Mouse (Mus musculus) heart, embryonic 13.5 days (tissue): Measurements from ENCODE around the gene Ptges3l. TPM values are rescaled to one million over a fixed set of nuclear protein-coding genes. Genes with fewer than 3 reads are reported as not detected.
A peak's percentile ranks its signal among the peaks of the same experiment; 100 is the strongest.

Source experiments
- ATAC-seq: fragments of 200-750 bp; cut with Nextera tagmentation; 2 replicates; pipeline ENCODE4 v1.8.0; 2017; ENCODE audit warnings: moderate TSS enrichment; ENCODE audit not compliant: insufficient number of reproducible peaks, low FRiP score, low TSS enrichment; ENCODE audit errors: extremely low read depth
- H3K27ac ChIP-seq: fragments of 300-500 bp; sonication (generic); replicated peaks from 2 replicates; pipeline ENCODE4 v1.5.1; 2015; ENCODE audit warnings: moderate library complexity, mild to moderate bottlenecking, inconsistent platforms
- H3K27me3 ChIP-seq: fragments of 300-500 bp; sonication (generic); replicated peaks from 2 replicates; pipeline ENCODE4 v1.6.1; 2015; ENCODE audit warnings: mild to moderate bottlenecking, inconsistent platforms
- H3K36me3 ChIP-seq: fragments of 300-500 bp; sonication (generic); 2 replicates; pipeline ENCODE4 v1.6.1; 2015; ENCODE audit warnings: mild to moderate bottlenecking, inconsistent platforms
- H3K4me1 ChIP-seq: fragments of 300-500 bp; sonication (generic); 2 replicates; pipeline ENCODE4 v1.6.1; 2015; ENCODE audit warnings: inconsistent platforms
- H3K4me2 ChIP-seq: fragments of 300-500 bp; sonication (generic); 2 replicates; pipeline ENCODE4 v1.6.1; 2015; ENCODE audit warnings: inconsistent platforms, mild to moderate bottlenecking, moderate library complexity
- H3K4me3 ChIP-seq: fragments of 300-500 bp; sonication (generic); 2 replicates; pipeline ENCODE4 v1.5.1; 2015; ENCODE audit warnings: moderate library complexity, mild to moderate bottlenecking, inconsistent platforms
- H3K9ac ChIP-seq: fragments of 300-500 bp; sonication (generic); 2 replicates; pipeline ENCODE4 v1.6.1; 2015; ENCODE audit warnings: inconsistent platforms, mild to moderate bottlenecking, moderate library complexity
- H3K9me3 ChIP-seq: fragments of 300-500 bp; sonication (generic); 2 replicates; pipeline ENCODE4 v1.6.1; 2016; ENCODE audit warnings: inconsistent platforms
- WGBS: fragments of 180-500 bp; shearing (Covaris S2); methylation state at CpG from one replicate; pipeline ENCODE4 v1.1.7; 2015; ENCODE audit warnings: mixed read lengths; 5-methylcytosine and 5-hydroxymethylcytosine counted together
- polyA plus RNA-seq: library from polyadenylated mRNA; unstranded; fragments of >200 nt; fragmentation: Nextera tagmentation; extraction: Ambion mirVana; gene quantifications from 2 replicates; pipeline ENCODE4 v1.2.1, GENCODE M21; 2015

Gene Ptges3l
- polyA plus RNA-seq, 1 experiment from 2014 or later, result 71.6 TPM

DNA sequence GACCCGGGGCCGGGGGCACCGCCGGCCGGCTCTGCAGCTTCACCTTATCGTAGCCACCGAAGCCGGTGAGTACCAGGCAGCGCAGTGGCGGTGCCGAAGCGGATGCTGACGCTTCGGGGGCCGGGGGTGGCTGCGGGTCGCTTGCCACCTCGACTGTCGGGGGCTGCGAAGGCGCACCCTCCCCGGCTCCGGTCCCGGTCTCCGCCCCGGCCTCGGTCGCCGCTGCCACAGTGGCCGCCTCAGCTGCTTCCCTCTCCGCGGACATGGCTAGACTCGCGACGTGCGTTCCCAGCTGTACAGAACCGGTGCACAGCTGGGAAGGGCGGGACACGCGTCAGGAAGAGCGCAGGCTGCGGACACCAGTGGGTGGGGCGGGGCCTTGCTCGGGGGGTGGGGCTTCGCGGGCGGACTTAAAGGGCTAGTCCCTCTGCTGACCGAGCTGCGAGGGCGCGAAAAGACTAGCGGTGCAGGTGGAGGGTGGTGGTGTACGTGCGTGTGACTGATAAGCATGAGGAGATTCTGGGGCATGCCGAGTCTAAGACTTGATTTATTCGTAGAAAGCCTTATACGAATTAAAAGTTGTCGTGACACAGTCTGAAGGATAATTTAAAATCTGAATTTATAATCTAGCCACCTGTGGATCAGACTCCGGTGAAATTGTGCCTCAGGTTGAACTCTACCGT lies 40.9 kb upstream of the Ptges3l start, which contains the start of gene Vat1:
Vat1 (minus strand) TSS at position 362 of the 683 bp plus-strand sequence.
- Histone ChIP-seq H3K36me3 (peaks cover 20% of the 10 kb centered on the region), H3K9me3 (no peaks in the 10 kb centered on the region), H3K4me3 (peak within 1 kb of the TSS; percentile 92), H3K9ac (peak within 1 kb of the TSS; percentile 91), H3K4me2 (peak within 1 kb of the TSS; percentile 93), H3K27me3 (no peaks in the 10 kb centered on the region), H3K27ac (peak within 1 kb of the TSS; percentile 87), H3K4me1 (peaks cover 61% of the 10 kb centered on the region)
- ATAC-seq, result peak; percentile 73
- WGBS, result 1% methylated on average over 58 of the region's 60 CpGs

DNA sequence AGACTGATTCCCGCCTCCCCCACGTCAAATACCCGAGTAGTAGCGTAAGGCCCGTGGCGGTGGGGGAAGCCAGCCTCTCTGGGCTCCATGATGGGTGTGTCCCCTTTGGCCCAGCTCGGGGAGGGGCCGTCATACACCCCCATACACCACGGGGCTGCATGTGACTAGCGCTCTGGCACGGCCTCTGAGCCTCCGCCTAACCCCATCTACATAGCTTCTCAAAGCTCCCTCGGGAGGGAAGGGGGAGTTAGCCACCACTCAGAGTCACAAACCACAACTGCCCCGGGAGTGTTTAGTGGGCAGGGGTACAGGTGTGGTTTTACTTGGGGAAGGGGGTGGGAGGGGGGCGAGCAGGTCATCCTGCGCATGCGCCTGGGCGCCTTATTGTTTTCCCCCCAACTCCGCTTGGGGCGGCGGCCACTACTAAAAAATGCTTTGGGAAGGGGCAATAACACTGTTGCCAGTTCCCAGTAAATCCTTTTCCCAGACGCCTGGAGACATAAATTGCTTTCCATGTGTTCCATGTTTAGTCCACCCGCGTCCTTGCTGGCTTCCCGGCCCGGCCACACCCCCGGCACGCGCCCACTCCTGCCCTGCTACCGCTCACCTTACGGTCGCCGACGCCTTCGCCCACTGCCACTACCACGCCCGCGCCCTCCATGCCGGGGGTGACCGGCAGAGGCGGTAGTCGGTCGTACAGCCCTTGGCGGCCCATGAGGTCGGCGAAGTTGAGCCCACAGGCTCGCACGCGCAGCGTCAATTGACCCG lies 40.2 kb upstream of the Ptges3l start:
- WGBS, result under 1% methylated on average over 51 of the region's 51 CpGs
- Histone ChIP-seq H3K27ac (peak overlapping the region; percentile 87), H3K9ac (peak overlapping the region; percentile 91), H3K36me3 (peaks cover 26% of the 10 kb centered on the region), H3K9me3 (no peaks in the 10 kb centered on the region), H3K4me3 (peak overlapping the region; percentile 92), H3K4me1 (peaks cover 61% of the 10 kb centered on the region), H3K4me2 (peak overlapping the region; percentile 93), H3K27me3 (no peaks in the 10 kb centered on the region)
- peak; percentile 43 for ATAC-seq

DNA sequence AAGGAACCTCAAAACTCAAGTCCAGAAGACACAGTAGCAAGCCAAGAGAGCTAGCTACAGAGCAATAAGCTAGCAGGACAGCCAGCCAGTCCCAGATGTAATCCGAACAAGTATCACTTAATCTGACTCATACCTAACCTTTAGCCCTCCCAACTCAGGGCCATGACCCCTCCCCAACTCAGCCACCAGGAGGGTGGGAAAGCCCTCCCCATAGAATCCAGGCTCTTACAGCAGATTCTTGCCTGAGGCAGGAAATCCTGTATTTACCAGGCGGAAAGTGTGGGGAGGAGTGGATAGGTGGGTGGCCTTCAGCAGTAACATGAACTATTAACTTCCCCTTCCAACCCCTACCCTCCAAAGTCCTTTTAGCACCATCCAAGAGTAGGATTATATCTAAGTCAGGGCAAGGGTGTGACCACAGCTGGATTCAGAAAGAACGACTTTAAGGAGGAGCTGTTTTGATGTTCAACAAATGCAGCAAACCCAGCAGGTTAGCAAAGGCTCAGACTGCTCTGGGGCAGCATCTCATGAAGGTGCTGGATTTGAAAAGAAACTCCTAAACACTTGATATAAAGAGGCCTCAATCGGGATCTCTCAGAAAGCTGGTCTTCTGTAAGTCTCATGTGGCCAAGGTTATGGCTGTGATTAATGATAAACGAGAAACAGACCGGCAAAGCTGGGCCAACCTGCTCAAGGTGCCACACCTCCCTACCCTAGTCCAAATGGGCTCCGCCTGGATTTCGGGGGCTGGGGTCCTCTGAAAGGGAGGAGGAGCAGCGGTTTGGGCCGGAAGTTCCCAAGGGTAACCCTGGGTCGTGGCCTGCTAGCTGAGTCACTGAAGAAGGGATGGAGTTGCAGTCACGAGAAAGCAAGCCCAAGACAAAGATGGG lies 39.3 kb upstream of the Ptges3l start, which contains the start of gene Rnd2:
Rnd2 (plus strand) TSS at position 789 of the 890 bp plus-strand sequence.
- H3K27me3 ChIP-seq, result no peaks in the 10 kb centered on the region
- no peaks in the 10 kb centered on the region for H3K9me3 ChIP-seq
- H3K4me1 ChIP-seq, result peaks cover 57% of the 10 kb centered on the region
- WGBS, result 12% methylated on average over 12 of the region's 12 CpGs
- peak within 1 kb of the TSS; percentile 93 for H3K4me2 ChIP-seq
- H3K27ac ChIP-seq, result peak within 1 kb of the TSS; percentile 87
- peak within 1 kb of the TSS; percentile 91 for H3K9ac ChIP-seq
- H3K36me3 ChIP-seq, result peaks cover 35% of the 10 kb centered on the region
- ATAC-seq, result no peak
- peak within 1 kb of the TSS; percentile 92 for H3K4me3 ChIP-seq

DNA sequence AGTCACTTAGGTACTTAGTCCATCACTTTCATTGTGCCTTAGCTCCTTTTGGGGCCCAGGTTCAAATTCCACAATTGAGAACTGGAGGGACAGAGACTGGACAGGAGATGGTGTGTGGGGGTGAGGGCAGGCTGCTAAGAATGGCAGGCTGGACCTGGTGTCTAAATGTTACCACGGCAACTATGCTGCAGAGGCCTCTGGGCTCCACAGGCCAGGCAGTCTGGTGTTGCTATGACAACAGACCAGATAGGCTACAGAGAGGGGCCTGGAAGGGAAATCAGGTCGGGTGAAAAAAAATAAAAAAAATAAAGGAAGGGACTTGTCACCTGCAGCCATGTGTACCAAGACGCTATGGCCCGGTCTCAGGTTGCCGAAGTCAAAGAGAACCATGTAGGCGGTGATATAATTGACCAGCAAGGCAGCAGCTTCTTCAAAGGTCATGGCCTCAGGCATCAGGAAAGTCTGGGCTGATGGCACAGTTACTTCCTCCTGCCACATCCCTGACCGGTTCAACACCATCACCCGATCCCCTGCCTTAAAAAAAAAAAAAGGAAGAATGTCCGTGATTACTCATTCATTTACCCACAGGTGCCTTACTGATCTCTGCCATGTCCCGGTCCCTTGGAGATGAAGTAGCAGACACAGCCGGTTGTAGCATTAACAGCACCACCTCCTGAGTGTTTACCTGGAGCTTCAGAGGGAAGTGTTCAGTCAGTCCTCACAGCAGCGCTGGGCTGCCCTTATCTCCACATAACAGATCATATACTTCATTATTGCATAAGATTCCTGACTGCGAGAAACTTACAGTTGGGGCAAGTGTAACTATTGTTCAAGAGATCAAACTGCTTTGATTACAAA lies 37.7 kb upstream of the Ptges3l start:
- no peak overlapping the region for H3K27ac ChIP-seq
- 43% methylated on average over 13 of the region's 13 CpGs for WGBS
- ATAC-seq, result no peak
- no peak overlapping the region for H3K4me2 ChIP-seq
- H3K27me3 ChIP-seq, result no peaks in the 10 kb centered on the region
- H3K4me3 ChIP-seq, result no peak overlapping the region
- peaks cover 51% of the 10 kb centered on the region for H3K36me3 ChIP-seq
- no peaks in the 10 kb centered on the region for H3K9me3 ChIP-seq
- H3K9ac ChIP-seq, result 0 out of 2 replicates have a peak overlapping the region, but pooled peaks have one; percentile 3
- peaks cover 47% of the 10 kb centered on the region for H3K4me1 ChIP-seq

DNA sequence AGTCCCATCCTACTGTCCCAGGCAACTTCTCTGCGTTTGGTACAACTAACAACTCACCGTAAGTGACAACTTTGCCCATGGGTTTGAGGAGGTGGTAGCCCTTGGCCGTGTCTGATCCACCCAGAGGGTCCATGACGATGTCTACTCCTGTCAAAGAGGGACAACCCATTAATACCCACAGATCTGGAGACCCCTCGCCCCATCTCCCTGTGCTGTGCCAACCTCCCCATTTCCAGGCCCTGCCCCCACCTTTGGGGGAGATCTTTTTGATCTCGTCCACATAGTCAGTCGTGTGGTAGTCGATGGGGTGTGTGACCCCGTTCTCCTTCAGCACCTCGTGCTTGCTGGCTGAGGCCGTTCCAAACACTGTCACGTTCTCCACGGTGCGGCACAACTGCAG lies 37.0 kb upstream of the Ptges3l start:
- no peak for ATAC-seq
- Histone ChIP-seq H3K36me3 (peaks cover 58% of the 10 kb centered on the region), H3K4me1 (peaks cover 41% of the 10 kb centered on the region), H3K9ac (no peak overlapping the region), H3K4me3 (no peak overlapping the region), H3K27ac (no peak overlapping the region), H3K27me3 (no peaks in the 10 kb centered on the region), H3K9me3 (no peaks in the 10 kb centered on the region), H3K4me2 (no peak overlapping the region)
- 85% methylated on average over 14 of the region's 14 CpGs for WGBS

DNA sequence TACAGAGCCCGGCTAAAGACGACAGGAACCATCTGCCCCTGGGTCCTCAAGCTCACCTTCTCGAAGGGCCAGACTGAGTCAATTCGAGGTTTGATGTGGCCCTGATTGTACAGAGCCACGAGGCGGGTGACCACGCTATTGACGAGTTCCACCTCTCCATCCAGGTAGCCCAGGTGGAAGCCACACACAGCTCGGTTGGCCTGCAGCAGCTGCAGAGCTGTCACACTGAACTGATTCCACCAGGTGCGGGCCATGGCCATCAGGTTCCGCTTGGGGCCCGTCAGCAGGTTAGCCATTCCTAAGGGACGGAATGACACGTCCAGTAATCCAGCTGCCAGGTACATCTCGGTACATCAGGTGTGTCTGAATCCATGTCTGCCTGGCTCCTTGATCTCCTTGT lies 35.2 kb upstream of the Ptges3l start:
- no peak for ATAC-seq
- H3K36me3 ChIP-seq, result peaks cover 64% of the 10 kb centered on the region
- H3K9ac ChIP-seq, result no peak overlapping the region
- no peaks in the 10 kb centered on the region for H3K9me3 ChIP-seq
- H3K27ac ChIP-seq, result no peak overlapping the region
- no peak overlapping the region for H3K4me2 ChIP-seq
- no peaks in the 10 kb centered on the region for H3K27me3 ChIP-seq
- WGBS, result 81% methylated on average over 15 of the region's 15 CpGs
- H3K4me1 ChIP-seq, result peaks cover 31% of the 10 kb centered on the region
- H3K4me3 ChIP-seq, result no peak overlapping the region

DNA sequence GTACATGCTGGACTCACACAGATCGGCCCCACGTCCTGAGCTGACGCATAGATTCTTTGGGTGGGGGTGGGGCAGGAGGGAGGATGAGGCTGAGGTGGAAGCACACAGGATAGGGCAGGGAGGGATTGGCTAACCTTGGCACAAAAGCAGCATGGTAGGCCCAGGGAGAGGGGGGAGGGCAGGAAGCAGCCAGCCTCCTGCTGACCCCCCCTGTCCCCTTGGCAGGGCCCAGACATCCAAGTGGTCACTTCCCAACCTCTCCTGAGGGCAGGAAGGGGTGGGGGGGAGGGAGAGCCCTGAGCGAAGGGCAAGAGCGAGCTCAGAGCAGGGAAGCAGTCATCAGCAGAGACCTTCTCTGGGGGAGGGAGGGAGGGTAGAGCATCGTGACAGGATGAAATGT lies 34.6 kb upstream of the Ptges3l start:
- no peak overlapping the region for H3K4me2 ChIP-seq
- H3K4me1 ChIP-seq, result peaks cover 29% of the 10 kb centered on the region
- no peak overlapping the region for H3K9ac ChIP-seq
- no peaks in the 10 kb centered on the region for H3K27me3 ChIP-seq
- H3K27ac ChIP-seq, result no peak overlapping the region
- H3K36me3 ChIP-seq, result peaks cover 64% of the 10 kb centered on the region
- no peak for ATAC-seq
- H3K4me3 ChIP-seq, result no peak overlapping the region
- 37% methylated on average over 6 of the region's 6 CpGs for WGBS
- H3K9me3 ChIP-seq, result no peaks in the 10 kb centered on the region

DNA sequence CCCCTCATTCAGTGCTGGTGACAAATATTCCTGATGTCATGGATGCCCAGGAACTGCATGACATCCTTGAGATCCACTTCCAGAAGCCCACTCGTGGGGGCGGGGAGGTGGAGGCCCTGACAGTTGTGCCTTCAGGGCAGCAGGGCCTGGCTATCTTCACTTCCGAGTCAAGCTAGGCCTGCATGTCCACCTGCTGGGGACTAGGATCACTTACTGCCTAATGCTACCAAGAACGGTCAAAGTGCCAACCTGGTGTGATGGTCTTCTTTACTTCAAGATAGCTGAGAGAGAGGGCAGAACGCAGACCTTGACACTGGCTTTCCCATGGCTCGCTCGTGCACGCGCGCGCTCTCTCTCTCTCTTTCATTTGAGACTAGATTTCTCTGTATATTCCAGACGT lies 33.1 kb upstream of the Ptges3l start:
- Histone ChIP-seq H3K9me3 (no peaks in the 10 kb centered on the region), H3K27me3 (no peaks in the 10 kb centered on the region), H3K27ac (no peak overlapping the region), H3K4me2 (no peak overlapping the region), H3K4me3 (no peak overlapping the region), H3K9ac (no peak overlapping the region), H3K36me3 (peaks cover 64% of the 10 kb centered on the region), H3K4me1 (peaks cover 17% of the 10 kb centered on the region)
- WGBS, result 81% methylated on average over 12 of the region's 12 CpGs
- no peak for ATAC-seq

DNA sequence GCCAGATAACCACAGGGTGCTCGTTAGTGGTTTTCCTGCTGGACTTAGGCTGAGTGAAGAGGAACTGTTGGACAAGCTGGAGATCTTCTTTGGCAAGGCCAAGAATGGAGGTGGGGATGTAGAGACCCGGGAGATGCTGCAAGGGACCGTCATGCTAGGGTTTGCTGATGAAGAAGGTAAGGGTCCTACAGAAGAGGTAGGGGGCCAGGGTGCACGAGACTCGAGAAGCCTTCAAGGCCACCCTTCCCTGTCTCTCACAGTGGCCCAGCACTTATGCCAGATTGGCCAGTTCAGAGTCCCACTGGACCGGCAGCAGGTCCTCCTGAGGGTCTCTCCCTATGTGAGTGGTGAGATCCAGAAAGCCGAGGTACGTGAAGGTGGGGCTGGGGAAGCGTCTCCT lies 32.5 kb upstream of the Ptges3l start:
- Histone ChIP-seq H3K9ac (no peak overlapping the region), H3K36me3 (peaks cover 61% of the 10 kb centered on the region), H3K9me3 (no peaks in the 10 kb centered on the region), H3K4me2 (no peak overlapping the region), H3K27ac (no peak overlapping the region), H3K4me1 (peaks cover 11% of the 10 kb centered on the region), H3K27me3 (no peaks in the 10 kb centered on the region), H3K4me3 (no peak overlapping the region)
- ATAC-seq, result no peak
- WGBS, result 88% methylated on average over 9 of the region's 9 CpGs

DNA sequence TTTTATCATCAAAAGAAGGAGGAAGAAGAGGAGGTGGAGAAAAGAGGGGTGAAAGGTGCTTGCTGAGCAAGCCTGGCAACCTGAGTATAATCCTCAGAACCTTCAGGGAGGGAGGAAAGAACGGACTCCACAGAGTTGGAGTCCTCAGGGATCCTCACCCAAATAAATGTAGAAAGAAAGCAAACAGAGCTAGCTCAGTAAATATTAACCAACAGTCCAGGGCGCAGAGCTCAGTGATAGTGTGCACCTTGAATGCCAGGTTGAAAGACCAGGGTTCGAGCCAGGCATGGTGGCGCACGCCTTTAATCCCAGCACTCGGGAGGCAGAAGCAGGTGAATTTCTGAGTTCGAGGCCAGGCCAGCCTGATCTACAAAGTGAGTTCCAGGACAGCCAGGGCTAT lies 30.5 kb upstream of the Ptges3l start:
- no peak overlapping the region for H3K4me3 ChIP-seq
- H3K4me1 ChIP-seq, result peaks cover 8% of the 10 kb centered on the region; the same call in 1 of the 2 replicates
- peaks cover 41% of the 10 kb centered on the region for H3K36me3 ChIP-seq
- no peak overlapping the region for H3K27ac ChIP-seq
- no peak for ATAC-seq
- no peaks in the 10 kb centered on the region for H3K27me3 ChIP-seq
- H3K9ac ChIP-seq, result no peak overlapping the region
- no peaks in the 10 kb centered on the region for H3K9me3 ChIP-seq
- WGBS, result 90% methylated on average over 7 of the region's 7 CpGs
- no peak overlapping the region for H3K4me2 ChIP-seq
